Mouse (Mus musculus): ENCODE data around the gene Jmy. TPM values are rescaled to one million over a fixed set of nuclear protein-coding genes. Genes with fewer than 3 reads are reported as not detected.

The Jmy gene
- total and polyA plus RNA-seq, 2 experiments from 2014 or later, result 9.4 to 39.4 TPM

- H3K4me2 ChIP-seq (ENCODE audit: low read depth, low read length), result no peak overlapping the region
- TF ChIP-seq CTCF (IDR thresholded peaks at IDR 0.05; ENCODE audit: low read depth), result no peak
- H3K4me3 ChIP-seq (ENCODE audit: low read length), result no peak overlapping the region
- DNase-seq (ENCODE audit: low spot score) (no peak), ATAC-seq (no peak)
- WGBS, result 79% methylated on average over 7 of the region's 7 CpGs
- no peaks in the 10 kb centered on the region for H3K4me1 ChIP-seq (ENCODE audit: insufficient read depth, low read length)
- no peak overlapping the region for H3K9ac ChIP-seq (replicated peaks; ENCODE audit: low read length)
- H3K27ac ChIP-seq, result no peak overlapping the region
- no peaks in the 10 kb centered on the region for H3K27me3 ChIP-seq (ENCODE audit: insufficient read depth, low read length)
- peaks cover 9% of the 10 kb centered on the region for H3K36me3 ChIP-seq (ENCODE audit: insufficient read depth, low read length)
- H3K9me3 ChIP-seq (ENCODE audit: low read length), result no peaks in the 10 kb centered on the region
These were observed 40.0 kb downstream of the Jmy start for GRCm38 (mm10) chr13:93459566-93459965.

GRCm38 (mm10) chr13:93458616-93459015 is 41.0 kb downstream of the Jmy start:
- no peak for ATAC-seq
- TF ChIP-seq CTCF (IDR thresholded peaks at IDR 0.05; ENCODE audit: low read depth), result no peak

GRCm38 (mm10) chr13:93453275-93453674 is 46.3 kb downstream of the Jmy start:
- Histone ChIP-seq H3K4me2 (ENCODE audit: low read depth, low read length) (no peak overlapping the region), H3K9ac (replicated peaks; ENCODE audit: low read length) (no peak overlapping the region), H3K27me3 (ENCODE audit: insufficient read depth, low read length) (no peaks in the 10 kb centered on the region), H3K4me3 (ENCODE audit: low read length) (no peak overlapping the region), H3K4me1 (ENCODE audit: insufficient read depth, low read length) (no peaks in the 10 kb centered on the region), H3K36me3 (ENCODE audit: insufficient read depth, low read length) (peaks cover 18% of the 10 kb centered on the region; the same call in 1 of the 2 replicates), H3K27ac (no peak overlapping the region), H3K9me3 (ENCODE audit: low read length) (no peaks in the 10 kb centered on the region)
- 82% methylated on average over 6 of the region's 6 CpGs for WGBS
- ATAC-seq (no peak), DNase-seq (ENCODE audit: low spot score) (peak; percentile 27)
- TF ChIP-seq CTCF (IDR thresholded peaks at IDR 0.05; ENCODE audit: low read depth), result no peak

More at GRCm38 (mm10) chr13:93458616-93459015, 41.0 kb downstream of the Jmy start:
- Histone ChIP-seq H3K36me3 (ENCODE audit: insufficient read depth, low read length) (peaks cover 8% of the 10 kb centered on the region), H3K9ac (replicated peaks; ENCODE audit: low read length) (no peak overlapping the region), H3K27ac (no peak overlapping the region), H3K27me3 (ENCODE audit: insufficient read depth, low read length) (no peaks in the 10 kb centered on the region), H3K9me3 (ENCODE audit: low read length) (no peaks in the 10 kb centered on the region), H3K4me1 (ENCODE audit: insufficient read depth, low read length) (no peaks in the 10 kb centered on the region), H3K4me2 (ENCODE audit: low read depth, low read length) (no peak overlapping the region), H3K4me3 (ENCODE audit: low read length) (no peak overlapping the region)
- DNase-seq (ENCODE audit: low spot score), result no peak
- 91% methylated on average over 4 of the region's 4 CpGs for WGBS

GRCm38 (mm10) chr13:93440167-93440566 is 59.4 kb downstream of the Jmy start:
- 94% methylated on average over 3 of the region's 3 CpGs for WGBS

GRCm38 (mm10) chr13:93429205-93429604 is 70.4 kb downstream of the Jmy start:
- no peak overlapping the region for H3K27ac ChIP-seq
- ATAC-seq (no peak), DNase-seq (ENCODE audit: low spot score) (no peak)
- H3K4me2 ChIP-seq (ENCODE audit: low read depth, low read length), result no peak overlapping the region
- no peak for TF ChIP-seq CTCF (IDR thresholded peaks at IDR 0.05; ENCODE audit: low read depth)
- no peaks in the 10 kb centered on the region; the same call in 1 of the 2 replicates for H3K36me3 ChIP-seq (ENCODE audit: insufficient read depth, low read length)
- no peaks in the 10 kb centered on the region for H3K27me3 ChIP-seq (ENCODE audit: insufficient read depth, low read length)
- no peak overlapping the region for H3K9ac ChIP-seq (replicated peaks; ENCODE audit: low read length)
- H3K9me3 ChIP-seq (ENCODE audit: low read length), result no peaks in the 10 kb centered on the region
- 98% methylated on average over 1 of the region's 1 CpGs for WGBS
- H3K4me3 ChIP-seq (ENCODE audit: low read length), result no peak overlapping the region
- no peaks in the 10 kb centered on the region for H3K4me1 ChIP-seq (ENCODE audit: insufficient read depth, low read length)

More at GRCm38 (mm10) chr13:93440167-93440566, 59.4 kb downstream of the Jmy start:
- no peak overlapping the region for H3K27ac ChIP-seq
- H3K4me2 ChIP-seq (ENCODE audit: low read depth, low read length), result no peak overlapping the region
- H3K36me3 ChIP-seq (ENCODE audit: insufficient read depth, low read length), result peaks cover 20% of the 10 kb centered on the region; the same call in 1 of the 2 replicates
- H3K9me3 ChIP-seq (ENCODE audit: low read length), result no peaks in the 10 kb centered on the region
- no peaks in the 10 kb centered on the region for H3K27me3 ChIP-seq (ENCODE audit: insufficient read depth, low read length)
- DNase-seq (ENCODE audit: low spot score) (no peak), ATAC-seq (peak; percentile 76; the same call in 1 of the 2 replicates)
- TF ChIP-seq CTCF (IDR thresholded peaks at IDR 0.05; ENCODE audit: low read depth), result no peak
- H3K4me3 ChIP-seq (ENCODE audit: low read length), result no peak overlapping the region
- H3K4me1 ChIP-seq (ENCODE audit: insufficient read depth, low read length), result no peaks in the 10 kb centered on the region
- H3K9ac ChIP-seq (replicated peaks; ENCODE audit: low read length), result no peak overlapping the region

- 93% methylated on average over 5 of the region's 5 CpGs for WGBS
- H3K9me3 ChIP-seq (ENCODE audit: low read length), result no peaks in the 10 kb centered on the region
- TF ChIP-seq CTCF (IDR thresholded peaks at IDR 0.05; ENCODE audit: low read depth), result no peak
These were observed 71.4 kb downstream of the Jmy start for GRCm38 (mm10) chr13:93427920-93428876.

More at GRCm38 (mm10) chr13:93427920-93428876, 71.4 kb downstream of the Jmy start:
- no peaks in the 10 kb centered on the region for H3K27me3 ChIP-seq (ENCODE audit: insufficient read depth, low read length)
- no peak overlapping the region for H3K4me3 ChIP-seq (ENCODE audit: low read length)
- ATAC-seq (no peak), DNase-seq (ENCODE audit: low spot score) (no peak)
- H3K27ac ChIP-seq, result no peak overlapping the region
- no peak overlapping the region for H3K4me2 ChIP-seq (ENCODE audit: low read depth, low read length)
- H3K36me3 ChIP-seq (ENCODE audit: insufficient read depth, low read length), result no peaks in the 10 kb centered on the region; the same call in 1 of the 2 replicates
- no peaks in the 10 kb centered on the region for H3K4me1 ChIP-seq (ENCODE audit: insufficient read depth, low read length)
- H3K9ac ChIP-seq (replicated peaks; ENCODE audit: low read length), result no peak overlapping the region

Data from hindbrain, postnatal 0 days (tissue).